Mouse (Mus musculus) MEL (cell line): Measurements from ENCODE around the gene Gm7138. TPM values are rescaled to one million over a fixed set of nuclear protein-coding genes. Genes with fewer than 3 reads are reported as not detected.
"Not testable (repeated sequence)": the region's sequence is repeated elsewhere in the genome, so short reads cannot be mapped to it uniquely, and the experiment has no call there.

Source experiments
- DNase-seq: peaks from one replicate; pipeline ENCODE4 v3.0.0; 2011; ENCODE audit warnings: low read depth, low spot score
- H3K27ac ChIP-seq: 2 replicates; pipeline ENCODE4 v1.5.1; 2012; ENCODE audit warnings: low read depth, mild to moderate bottlenecking, control low read depth, low read length, moderate library complexity; ENCODE audit not compliant: control insufficient read depth
- H3K27me3 ChIP-seq, 2 experiments: fragments of 150-350 bp in 1 of 2; sonication (generic) in 1 of 2; 2 replicates each; pipeline ENCODE4 v1.6.1; 2012; ENCODE audit warnings: low read length in 2 of 2, mild to moderate bottlenecking in 2 of 2, improper control_type of control experiment in 1 of 2, moderate library complexity in 1 of 2; ENCODE audit not compliant: insufficient read depth in 2 of 2, control insufficient read depth in 1 of 2
- H3K36me3 ChIP-seq, 2 experiments: 2 replicates each; pipeline ENCODE4 v1.6.1; 2012 to 2014; ENCODE audit warnings: low read length in 2 of 2, improper control_type of control experiment in 1 of 2, inconsistent platforms in 1 of 2, mild to moderate bottlenecking in 1 of 2; ENCODE audit not compliant: insufficient read depth in 2 of 2, control insufficient read depth in 1 of 2
- H3K4me1 ChIP-seq, 2 experiments: fragments of 150-350 bp in 1 of 2; sonication (generic) in 1 of 2; 2 replicates each; pipeline ENCODE4 v1.6.1; 2012; ENCODE audit warnings: low read length in 2 of 2, improper control_type of control experiment in 1 of 2, mild to moderate bottlenecking in 1 of 2; ENCODE audit not compliant: insufficient read depth in 2 of 2, control insufficient read depth in 1 of 2
- H3K4me3 ChIP-seq, 2 experiments: fragments of 150-350 bp in 1 of 2; sonication (generic) in 1 of 2; 2 replicates each; pipeline ENCODE4 v1.5.1; 2012; ENCODE audit warnings: low read depth in 2 of 2, low read length in 2 of 2, mild to moderate bottlenecking in 2 of 2, moderate library complexity in 2 of 2, control low read depth in 1 of 2, improper control_type of control experiment in 1 of 2; ENCODE audit not compliant: control insufficient read depth in 1 of 2, insufficient read depth in 1 of 2
- H3K79me2 ChIP-seq: 2 replicates; pipeline ENCODE4 v1.6.1; 2012; ENCODE audit warnings: mild to moderate bottlenecking, low read length, moderate library complexity; ENCODE audit not compliant: control insufficient read depth, poor library complexity, insufficient read depth
- H3K9ac ChIP-seq: 2 replicates; pipeline ENCODE4 v1.6.1; 2012; ENCODE audit warnings: low read depth, mild to moderate bottlenecking, control low read depth, low read length, moderate library complexity; ENCODE audit not compliant: control insufficient read depth, poor library complexity, severe bottlenecking
- H3K9me3 ChIP-seq: fragments of 150-350 bp; sonication (generic); replicated peaks from 2 replicates; pipeline ENCODE4 v1.6.1; 2012; ENCODE audit warnings: mild to moderate bottlenecking, low read length, improper control_type of control experiment, moderate library complexity; ENCODE audit not compliant: insufficient read depth
- BHLHE40 ChIP-seq: IDR thresholded peaks from 2 replicates; pipeline ENCODE4 v1.6.1; 2012; ENCODE audit warnings: low read depth, mild to moderate bottlenecking, inconsistent platforms, low read length, improper control_type of control experiment, borderline replicate concordance
- CHD2 ChIP-seq: IDR thresholded peaks from 2 replicates; pipeline ENCODE4 v1.6.1; 2011; ENCODE audit warnings: low read length, improper control_type of control experiment
- ELF1 ChIP-seq: IDR thresholded peaks from 2 replicates; pipeline ENCODE4 v1.6.1; 2014; ENCODE audit warnings: low read depth, mild to moderate bottlenecking, inconsistent platforms, low read length, improper control_type of control experiment, moderate library complexity
- EP300 ChIP-seq, 2 experiments: IDR thresholded peaks; 2 replicates each; pipeline ENCODE4 v1.6.1; 2011; ENCODE audit warnings: improper control_type of control experiment in 2 of 2, low read length in 2 of 2, low read depth in 1 of 2, mild to moderate bottlenecking in 1 of 2
- GABPA ChIP-seq: IDR thresholded peaks from 2 replicates; pipeline ENCODE4 v1.6.1; 2012; ENCODE audit warnings: low read depth, mild to moderate bottlenecking, inconsistent platforms, low read length, improper control_type of control experiment, moderate library complexity
- GATA1 ChIP-seq: IDR thresholded peaks from 2 replicates; pipeline ENCODE4 v1.6.1; 2011; ENCODE audit warnings: low read depth, low read length, improper control_type of control experiment
- MXI1 ChIP-seq: IDR thresholded peaks from 2 replicates; pipeline ENCODE4 v1.6.1; 2011; ENCODE audit warnings: mild to moderate bottlenecking, low read depth, low read length, improper control_type of control experiment
- MYB ChIP-seq: IDR thresholded peaks from 2 replicates; pipeline ENCODE4 v1.6.1; 2011; ENCODE audit warnings: mild to moderate bottlenecking, low read depth, low read length, improper control_type of control experiment
- MYC ChIP-seq: IDR thresholded peaks from 2 replicates; pipeline ENCODE4 v1.6.1; 2011; ENCODE audit warnings: low read depth, mild to moderate bottlenecking, low read length, improper control_type of control experiment, moderate library complexity
- NELFE ChIP-seq: IDR thresholded peaks from 2 replicates; pipeline ENCODE4 v1.6.1; 2011; ENCODE audit warnings: low read depth, low read length, improper control_type of control experiment
- POLR2A ChIP-seq, 2 experiments: IDR thresholded peaks; 2 replicates each; pipeline ENCODE4 v1.6.1; 2011 to 2012; ENCODE audit warnings: low read length in 2 of 2, mild to moderate bottlenecking in 2 of 2, control low read depth in 1 of 2, improper control_type of control experiment in 1 of 2, low read depth in 1 of 2, moderate library complexity in 1 of 2; ENCODE audit not compliant: control insufficient read depth in 1 of 2, insufficient read depth in 1 of 2, poor library complexity in 1 of 2
- RCOR1 ChIP-seq: IDR thresholded peaks from 2 replicates; pipeline ENCODE4 v1.6.1; 2012; ENCODE audit warnings: low read depth, mild to moderate bottlenecking, inconsistent platforms, low read length, improper control_type of control experiment
- SMC3 ChIP-seq: IDR thresholded peaks from 2 replicates; pipeline ENCODE4 v1.6.1; 2011; ENCODE audit warnings: low read depth, low read length, improper control_type of control experiment
- TAL1 ChIP-seq: IDR thresholded peaks from 2 replicates; pipeline ENCODE4 v1.6.1; 2012; ENCODE audit warnings: mild to moderate bottlenecking, inconsistent platforms, low read length, moderate library complexity, mixed read lengths
- USF1 ChIP-seq: IDR thresholded peaks from 2 replicates; pipeline ENCODE4 v1.6.1; 2014; ENCODE audit warnings: low read depth, mild to moderate bottlenecking, inconsistent platforms, low read length, improper control_type of control experiment, moderate library complexity
- USF2 ChIP-seq, 2 experiments: IDR thresholded peaks; 2 replicates each; pipeline ENCODE4 v1.6.1; 2011 to 2012; ENCODE audit warnings: improper control_type of control experiment in 2 of 2, low read length in 2 of 2, borderline replicate concordance in 1 of 2, inconsistent platforms in 1 of 2, low read depth in 1 of 2, mild to moderate bottlenecking in 1 of 2; ENCODE audit not compliant: insufficient read depth in 1 of 2
- polyA plus RNA-seq, 2 experiments: library from polyadenylated mRNA; stranded (reverse) in 1 of 2; unstranded in 1 of 2; fragments of >175 nt in 1 of 2; fragments of >200 nt in 1 of 2; gene quantifications; 2 replicates each; pipeline versions ENCODE4 v1.2.1 to v1.2.4; 2012; ENCODE audit warnings: low replicate concordance in 2 of 2, low read depth in 1 of 2; ENCODE audit not compliant: insufficient read length in 2 of 2, insufficient read depth in 1 of 2, missing spikeins in 1 of 2
- total RNA-seq: library from RNA; depleted of rRNA; stranded (reverse); fragments of 300-350 nt; gene quantifications from 2 replicates; pipeline ENCODE4 v1.2.3, GENCODE M21; 2012

Gene Gm7138
- total and polyA plus RNA-seq, 3 experiments: not detected

DNA sequence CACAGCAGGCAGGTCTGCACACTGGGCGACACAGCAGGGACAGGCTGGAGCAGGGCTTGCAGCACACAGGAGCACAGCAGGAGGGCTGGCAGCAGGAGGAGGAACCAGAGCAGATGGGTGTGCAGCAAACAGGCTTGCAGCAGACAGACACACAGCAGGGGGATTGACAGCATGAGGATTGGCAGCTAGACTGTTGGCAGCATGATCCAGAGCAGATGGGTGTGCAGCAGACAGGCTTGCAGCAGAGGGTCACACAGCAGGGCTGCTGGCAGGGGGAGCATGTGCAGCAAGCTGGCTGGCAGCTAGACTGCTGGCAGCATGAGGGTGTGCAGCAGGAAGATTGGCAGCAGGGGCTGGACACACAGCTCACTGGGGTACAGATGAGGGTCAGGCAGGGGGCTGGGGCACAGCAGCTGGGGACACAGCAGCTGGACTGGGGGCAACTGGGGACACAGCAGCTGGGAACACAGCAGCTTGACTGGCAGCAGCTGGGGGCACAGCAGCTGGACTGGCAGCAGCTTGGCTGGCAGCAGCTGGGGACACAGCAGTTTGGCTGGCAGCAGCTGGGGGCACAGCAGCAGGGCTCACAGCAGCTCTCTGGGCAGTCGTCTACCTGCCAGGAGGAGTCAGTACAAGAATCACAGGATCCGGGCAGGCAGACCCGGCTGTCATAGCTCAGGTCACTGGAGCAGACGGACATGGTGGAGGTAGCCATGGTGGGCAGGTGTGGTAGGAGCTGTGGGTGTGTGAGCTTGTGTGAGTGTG, 34.6 kb downstream of the Gm7138 start, which contains the start of gene Gm18596:
TSS of gene Gm18596 (minus strand) at position 715 of the 765 bp plus-strand sequence.
- DNase-seq, H3K4me3 ChIP-seq, H3K36me3 ChIP-seq, H3K79me2 ChIP-seq, H3K9me3 ChIP-seq, H3K9ac ChIP-seq, H3K27ac ChIP-seq, H3K4me1 ChIP-seq: not testable (repeated sequence)
- peaks cover 4 to 12% of the 10 kb centered on the region in 2 experiments for H3K27me3 ChIP-seq

DNA sequence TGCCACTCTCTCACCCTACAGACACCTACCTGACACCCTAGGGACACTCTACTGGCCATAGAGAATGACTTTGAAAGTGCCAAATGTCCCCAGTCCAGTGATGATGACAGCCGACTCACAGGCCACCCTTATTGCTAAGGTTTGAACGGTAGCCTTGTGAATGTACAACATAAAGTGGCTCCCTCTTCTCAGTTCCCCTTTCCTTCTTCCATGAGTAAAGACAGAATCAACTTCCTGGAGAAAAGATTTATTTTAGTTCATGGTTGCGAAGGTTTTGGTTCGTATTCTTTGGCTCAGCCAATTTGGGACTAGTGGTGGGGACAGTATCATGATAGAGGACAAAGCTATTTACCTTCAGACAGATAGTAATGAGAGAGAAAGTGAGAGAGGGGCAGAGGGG, 37.8 kb downstream of the Gm7138 start:
- H3K27me3 ChIP-seq: peaks cover 4 to 10% of the 10 kb centered on the region in 2 experiments
- no peak for DNase-seq
- H3K27ac ChIP-seq: no peak overlapping the region
- TF ChIP-seq ELF1: no peak
- TF ChIP-seq NELFE: no peak
- no peak for TF ChIP-seq MXI1
- no peak for TF ChIP-seq POLR2A (IDR thresholded peaks at IDR 0.05; ENCODE audit: control insufficient read depth in 1 of 2, insufficient read depth in 1 of 2, low read depth in 1 of 2, low read length in 2 of 2, poor library complexity in 1 of 2)
- TF ChIP-seq BHLHE40: no peak
- TF ChIP-seq CHD2: no peak
- TF ChIP-seq, all 39 proteins: peak for 0
- Histone ChIP-seq H3K4me1 (no peaks in the 10 kb centered on the region), H3K36me3 (no peaks in the 10 kb centered on the region), H3K79me2 (no peaks in the 10 kb centered on the region), H3K9me3 (no peaks in the 10 kb centered on the region), H3K9ac (no peak overlapping the region), H3K4me3 (no peak overlapping the region)

DNA sequence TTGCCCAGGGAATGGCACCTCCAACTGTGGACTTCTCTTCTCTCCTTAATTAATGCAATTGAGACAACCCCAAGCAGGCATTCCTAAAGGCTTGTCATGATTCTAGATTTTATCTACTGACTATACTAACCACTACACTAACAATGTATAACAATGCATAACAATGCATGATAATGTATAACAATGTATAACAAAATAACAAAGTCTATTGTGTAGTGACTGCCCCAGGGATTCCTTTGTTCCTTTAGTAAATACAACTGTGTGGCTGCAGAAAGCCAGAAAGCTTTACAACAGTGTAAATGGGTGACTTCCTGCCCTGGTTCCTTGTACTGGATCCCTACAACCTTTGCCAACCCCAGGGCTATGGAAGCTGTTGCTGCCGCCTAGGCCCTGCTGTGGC, 40.8 kb downstream of the Gm7138 start:
- Histone ChIP-seq H3K4me3 (no peak overlapping the region), H3K9ac (no peak overlapping the region), H3K9me3 (no peaks in the 10 kb centered on the region), H3K27ac (no peak overlapping the region), H3K4me1 (no peaks in the 10 kb centered on the region), H3K36me3 (no peaks in the 10 kb centered on the region), H3K79me2 (no peaks in the 10 kb centered on the region), H3K27me3 (peaks cover 5 to 12% of the 10 kb centered on the region in 2 experiments)
- no peak for DNase-seq
- TF ChIP-seq GABPA: no peak
- no peak for TF ChIP-seq TAL1
- no peak for TF ChIP-seq GATA1
- no peak for TF ChIP-seq USF2 (IDR thresholded peaks at IDR 0.05; ENCODE audit: borderline replicate concordance in 1 of 2, insufficient read depth in 1 of 2, low read depth in 1 of 2, low read length in 2 of 2)
- TF ChIP-seq MYC: no peak
- TF ChIP-seq SMC3: no peak
- TF ChIP-seq MYB: no peak
- no peak for TF ChIP-seq RCOR1
- no peak for TF ChIP-seq EP300 (IDR thresholded peaks at IDR 0.05; ENCODE audit: low read depth in 1 of 2, low read length in 2 of 2)
- no peak for TF ChIP-seq USF1
